Mouse (Mus musculus): ENCODE results near the gene Fcer1g. TPM values are rescaled to one million over a fixed set of nuclear protein-coding genes. Genes with fewer than 3 reads are reported as not detected.

Gene Fcer1g
- total and polyA plus RNA-seq, 3 experiments = 0.08 to 0.71 TPM; not detected in 1

- no peak for ATAC-seq (ENCODE audit: extremely low read depth, insufficient number of reproducible peaks, low FRiP score, poor library complexity, severe bottlenecking)
- no peaks in the 10 kb centered on the region for H3K9me3 ChIP-seq (replicated peaks)
- H3K4me3 ChIP-seq (ENCODE audit: low read depth, low read length) = no peak overlapping the region
- H3K4me1 ChIP-seq (ENCODE audit: insufficient read depth, low read depth, low read length) = peaks cover 89% of the 10 kb centered on the region
- H3K36me3 ChIP-seq (replicated peaks) = peaks cover 83% of the 10 kb centered on the region
- H3K27me3 ChIP-seq (ENCODE audit: insufficient read depth, low read length) = no peaks in the 10 kb centered on the region
- no peak for DNase-seq (ENCODE audit: low spot score)
- TF ChIP-seq GATA2 (IDR thresholded peaks at IDR 0.05; ENCODE audit: borderline replicate concordance, low read depth, low read length) (no peak), TAL1 (conservative IDR thresholded peaks at IDR 0.05; ENCODE audit: low read depth, low read length) (no peak), POLR2AphosphoS5 (IDR thresholded peaks at IDR 0.05; ENCODE audit: insufficient replicate concordance, low read depth, low read length) (no peak), GATA1 (IDR thresholded peaks at IDR 0.05; ENCODE audit: borderline replicate concordance, low read length) (no peak), CTCF (IDR thresholded peaks at IDR 0.05; ENCODE audit: low read depth, low read length) (no peak)
These were observed 41.1 kb upstream of the Fcer1g start for GRCm38 (mm10) chr1:171275144-171275734.

- DNase-seq (ENCODE audit: low spot score) (no peak), ATAC-seq (ENCODE audit: extremely low read depth, insufficient number of reproducible peaks, low FRiP score, poor library complexity, severe bottlenecking) (no peak)
- no peaks in the 10 kb centered on the region for H3K27me3 ChIP-seq (ENCODE audit: insufficient read depth, low read length)
- H3K4me1 ChIP-seq (ENCODE audit: insufficient read depth, low read depth, low read length) = peaks cover 87% of the 10 kb centered on the region
- H3K4me3 ChIP-seq (ENCODE audit: low read depth, low read length) = no peak overlapping the region
- H3K36me3 ChIP-seq (replicated peaks) = peaks cover 77% of the 10 kb centered on the region
- TF ChIP-seq TAL1 (conservative IDR thresholded peaks at IDR 0.05; ENCODE audit: low read depth, low read length) = no peak
- TF ChIP-seq GATA2 (IDR thresholded peaks at IDR 0.05; ENCODE audit: borderline replicate concordance, low read depth, low read length) = no peak
- no peak for TF ChIP-seq POLR2AphosphoS5 (IDR thresholded peaks at IDR 0.05; ENCODE audit: insufficient replicate concordance, low read depth, low read length)
- no peak for TF ChIP-seq CTCF (IDR thresholded peaks at IDR 0.05; ENCODE audit: low read depth, low read length)
- no peak for TF ChIP-seq GATA1 (IDR thresholded peaks at IDR 0.05; ENCODE audit: borderline replicate concordance, low read length)
- no peaks in the 10 kb centered on the region for H3K9me3 ChIP-seq (replicated peaks)
These were observed 40.0 kb upstream of the Fcer1g start for GRCm38 (mm10) chr1:171274171-171274570.

GRCm38 (mm10) chr1:171272086-171272485, 37.9 kb upstream of the Fcer1g start:
- Histone ChIP-seq H3K36me3 (replicated peaks) (peaks cover 56% of the 10 kb centered on the region), H3K4me1 (ENCODE audit: insufficient read depth, low read depth, low read length) (peaks cover 73% of the 10 kb centered on the region), H3K9me3 (replicated peaks) (no peaks in the 10 kb centered on the region), H3K27me3 (ENCODE audit: insufficient read depth, low read length) (no peaks in the 10 kb centered on the region), H3K4me3 (ENCODE audit: low read depth, low read length) (peak overlapping the region; percentile 42; the same call in 1 of the 2 replicates)
- TF ChIP-seq TAL1 (conservative IDR thresholded peaks at IDR 0.05; ENCODE audit: low read depth, low read length) = no peak
- no peak for DNase-seq (ENCODE audit: low spot score)
- no peak for ATAC-seq (ENCODE audit: extremely low read depth, insufficient number of reproducible peaks, low FRiP score, poor library complexity, severe bottlenecking)

GRCm38 (mm10) chr1:171271622-171272021, 37.5 kb upstream of the Fcer1g start:
- peaks cover 69% of the 10 kb centered on the region for H3K4me1 ChIP-seq (ENCODE audit: insufficient read depth, low read depth, low read length)
- DNase-seq (ENCODE audit: low spot score) = no peak
- H3K9me3 ChIP-seq (replicated peaks) = no peaks in the 10 kb centered on the region
- no peaks in the 10 kb centered on the region for H3K27me3 ChIP-seq (ENCODE audit: insufficient read depth, low read length)
- TF ChIP-seq TAL1 (conservative IDR thresholded peaks at IDR 0.05; ENCODE audit: low read depth, low read length) (no peak), CTCF (IDR thresholded peaks at IDR 0.05; ENCODE audit: low read depth, low read length) (no peak), GATA2 (IDR thresholded peaks at IDR 0.05; ENCODE audit: borderline replicate concordance, low read depth, low read length) (no peak), POLR2AphosphoS5 (IDR thresholded peaks at IDR 0.05; ENCODE audit: insufficient replicate concordance, low read depth, low read length) (no peak), GATA1 (IDR thresholded peaks at IDR 0.05; ENCODE audit: borderline replicate concordance, low read length) (no peak)
- ATAC-seq (ENCODE audit: extremely low read depth, insufficient number of reproducible peaks, low FRiP score, poor library complexity, severe bottlenecking) = no peak
- H3K4me3 ChIP-seq (ENCODE audit: low read depth, low read length) = peak overlapping the region; percentile 42; the same call in 1 of the 2 replicates
- H3K36me3 ChIP-seq (replicated peaks) = peaks cover 52% of the 10 kb centered on the region

- ATAC-seq (ENCODE audit: extremely low read depth, insufficient number of reproducible peaks, low FRiP score, poor library complexity, severe bottlenecking) (no peak), DNase-seq (ENCODE audit: low spot score) (no peak)
- no peaks in the 10 kb centered on the region for H3K9me3 ChIP-seq (replicated peaks)
- H3K4me3 ChIP-seq (ENCODE audit: low read depth, low read length) = peak overlapping the region; percentile 97
- H3K4me1 ChIP-seq (ENCODE audit: insufficient read depth, low read depth, low read length) = peaks cover 69% of the 10 kb centered on the region
- TF ChIP-seq GATA1 (IDR thresholded peaks at IDR 0.05; ENCODE audit: borderline replicate concordance, low read length) (no peak), TAL1 (conservative IDR thresholded peaks at IDR 0.05; ENCODE audit: low read depth, low read length) (0 out of 2 replicates have a peak, but pooled peaks have one; percentile 13)
- peaks cover 47% of the 10 kb centered on the region for H3K36me3 ChIP-seq (replicated peaks)
- no peaks in the 10 kb centered on the region for H3K27me3 ChIP-seq (ENCODE audit: insufficient read depth, low read length)
These were observed 37.0 kb upstream of the Fcer1g start for GRCm38 (mm10) chr1:171271196-171271595.

GRCm38 (mm10) chr1:171270573-171270900, 36.4 kb upstream of the Fcer1g start:
- ATAC-seq (ENCODE audit: extremely low read depth, insufficient number of reproducible peaks, low FRiP score, poor library complexity, severe bottlenecking) = no peak; the same call in 1 of the 2 replicates
- Histone ChIP-seq H3K4me3 (ENCODE audit: low read depth, low read length) (peak overlapping the region; percentile 97), H3K36me3 (replicated peaks) (peaks cover 41% of the 10 kb centered on the region), H3K27me3 (ENCODE audit: insufficient read depth, low read length) (no peaks in the 10 kb centered on the region), H3K4me1 (ENCODE audit: insufficient read depth, low read depth, low read length) (peaks cover 63% of the 10 kb centered on the region), H3K9me3 (replicated peaks) (no peaks in the 10 kb centered on the region)
- DNase-seq (ENCODE audit: low spot score) = no peak
- TF ChIP-seq TAL1 (conservative IDR thresholded peaks at IDR 0.05; ENCODE audit: low read depth, low read length) = no peak
- no peak for TF ChIP-seq CTCF (IDR thresholded peaks at IDR 0.05; ENCODE audit: low read depth, low read length)
- no peak for TF ChIP-seq GATA1 (IDR thresholded peaks at IDR 0.05; ENCODE audit: borderline replicate concordance, low read length)
- no peak for TF ChIP-seq GATA2 (IDR thresholded peaks at IDR 0.05; ENCODE audit: borderline replicate concordance, low read depth, low read length)

All from G1E (cell line).